22 mouse cellular contexts compared by ENCODE assay signal in genomic region chr4:134158774-134159173, GRCm38 (mm10). TPM values are rescaled to one million over a fixed set of nuclear protein-coding genes. Genes with fewer than 3 reads are reported as not detected.
DNase-seq lines count a peak whose midpoint lies in the region; ATAC-seq and TF ChIP-seq lines count a peak whose summit lies in the region.
"Had no signal": no experiment of that assay in that cellular context is flagged by ENCODE, and none has a peak within 500 bp of the region (broad histone marks: within the 10 kb centered on the region; RNA-seq: fewer than 3 reads in every experiment).

No protein-coding gene starts in this region.

- H3K9me3 ChIP-seq in kidney, postnatal 0 days (replicated peaks; ENCODE audit: low read length): no peaks in the 10 kb centered on the region
- H3K9me3 ChIP-seq in intestine, embryonic 15.5 days: no peaks in the 10 kb centered on the region
- H3K9me3 ChIP-seq: hindbrain, embryonic 15.5 days had no signal

- H3K9ac ChIP-seq in kidney, postnatal 0 days (ENCODE audit: low read depth, low read length): no peak overlapping the region
- H3K9ac ChIP-seq in intestine, embryonic 15.5 days: no peak overlapping the region
- H3K9ac ChIP-seq: hindbrain, embryonic 15.5 days had no signal

- no peak for DNase-seq in kidney, postnatal 0 days (ENCODE audit: low spot score)
- DNase-seq in kidney, adult 8-10 months: no peak
- no peak for DNase-seq in left cerebral cortex, postnatal 14 days (ENCODE audit: low spot score in 2 of 2)
- DNase-seq in urinary bladder, postnatal 36 days (ENCODE audit: low spot score in 2 of 2): no peak
- DNase-seq: adrenal gland, postnatal 10 days; cerebellum, adult 9-11 months; embryo, embryonic 11 days; heart, postnatal 14 days had no signal

- H3K4me1 ChIP-seq in kidney, postnatal 0 days (replicated peaks; ENCODE audit: insufficient read depth, low read length): no peaks in the 10 kb centered on the region; the same call in 1 of the 2 replicates
- H3K4me1 ChIP-seq in bone marrow macrophage, adult 2 months (ENCODE audit: control insufficient read depth, insufficient read depth, low read length): peaks cover 32% of the 10 kb centered on the region
- H3K4me1 ChIP-seq in intestine, embryonic 15.5 days (replicated peaks): 0 out of 2 replicates have a peak, but pooled peaks cover 5% of the 10 kb centered on the region
- H3K4me1 ChIP-seq: hindbrain, embryonic 15.5 days had no signal

- peak; percentile 49; the same call in 1 of the 2 replicates for ATAC-seq in kidney, postnatal 0 days (replicated peaks; ENCODE audit: low FRiP score, low read depth)
- peak; percentile 43; the same call in 1 of the 2 replicates for ATAC-seq in intestine, embryonic 15.5 days
- ATAC-seq: CD4-positive, CD25-positive, alpha-beta regulatory T cell, adult 4 months; forebrain, embryonic 14.5 days had no signal

- H3K79me2 ChIP-seq in macrophage (ENCODE audit: inconsistent target): no peaks in the 10 kb centered on the region

- no peak overlapping the region for H3K4me3 ChIP-seq in kidney, postnatal 0 days (replicated peaks; ENCODE audit: low read depth, low read length)
- H3K4me3 ChIP-seq in bone marrow macrophage, adult 2 months (ENCODE audit: insufficient read depth, low read length): no peak overlapping the region
- no peak overlapping the region for H3K4me3 ChIP-seq in intestine, embryonic 15.5 days (replicated peaks)
- H3K4me3 ChIP-seq in macrophage (ENCODE audit: inconsistent target): no peak overlapping the region
- H3K4me3 ChIP-seq: hindbrain, embryonic 15.5 days had no signal

- peak overlapping the region; percentile 43; the same call in 1 of the 2 replicates for H3K27ac ChIP-seq in kidney, postnatal 0 days
- peak overlapping the region; percentile 100 for H3K27ac ChIP-seq in bone marrow macrophage, adult 2 months (ENCODE audit: insufficient read depth, low read depth, low read length)
- H3K27ac ChIP-seq in intestine, embryonic 15.5 days: no peak overlapping the region
- H3K27ac ChIP-seq in macrophage: peak overlapping the region; percentile 75
- H3K27ac ChIP-seq: hindbrain, embryonic 15.5 days had no signal

- intact Hi-C loops in left cerebral cortex, postnatal 14 days (cut with DNase I): no loop called here

- no peak for TF ChIP-seq CTCF in kidney, postnatal 0 days (IDR thresholded peaks at IDR 0.05; ENCODE audit: low read depth)
- TF ChIP-seq CTCF in bone marrow macrophage, adult 2 months (IDR thresholded peaks at IDR 0.05; ENCODE audit: low read depth, low read length): no peak

- WGBS in kidney, postnatal 0 days: 73% methylated on average over 6 of the region's 6 CpGs
- WGBS in intestine, embryonic 15.5 days: 83% methylated on average over 6 of the region's 6 CpGs
- 75% methylated on average over 6 of the region's 6 CpGs for WGBS in macrophage (ENCODE audit: missing documents)

- no peaks in the 10 kb centered on the region for H3K36me3 ChIP-seq in kidney, postnatal 0 days (ENCODE audit: insufficient read depth, low read length)
- no peaks in the 10 kb centered on the region for H3K36me3 ChIP-seq in intestine, embryonic 15.5 days
- no peaks in the 10 kb centered on the region for H3K36me3 ChIP-seq in macrophage (ENCODE audit: inconsistent target)
- H3K36me3 ChIP-seq: hindbrain, embryonic 15.5 days had no signal

- H3K27me3 ChIP-seq in kidney, postnatal 0 days (ENCODE audit: insufficient read depth, low read length): no peaks in the 10 kb centered on the region
- no peaks in the 10 kb centered on the region for H3K27me3 ChIP-seq in intestine, embryonic 15.5 days (replicated peaks)
- H3K27me3 ChIP-seq: hindbrain, embryonic 15.5 days had no signal

- no peak for TF ChIP-seq POLR2A in bone marrow macrophage, adult 2 months (IDR thresholded peaks at IDR 0.05; ENCODE audit: borderline replicate concordance, low read depth, low read length)

- H3K4me2 ChIP-seq in kidney, postnatal 0 days (ENCODE audit: low read length): no peak overlapping the region
- H3K4me2 ChIP-seq in intestine, embryonic 15.5 days (replicated peaks): no peak overlapping the region
- H3K4me2 ChIP-seq: hindbrain, embryonic 15.5 days had no signal

RNA-seq across cellular contexts. Expression of gene Cep85, which starts 28.1 kb away (rescaled TPM):
- 168 and 176 TPM in 2 replicates for polyA plus RNA-seq in kidney, postnatal 0 days (2015; fragmentation: Nextera tagmentation; extraction: Ambion mirVana)
- 12.5 and 13.9 TPM in 2 replicates for polyA plus RNA-seq in bone marrow macrophage, adult 2 months (2012; ENCODE audit: insufficient read depth, insufficient read length, missing spikeins)
- 90.0 and 91.6 TPM in 2 replicates for polyA plus RNA-seq in intestine, embryonic 15.5 days (2015; fragmentation: Nextera tagmentation; extraction: Ambion mirVana)
- total RNA-seq in macrophage (2018; cell fraction: chromatin; rRNA removed): 100 to 1,000 TPM in 7 of 26 experiments, 10 to 100 TPM in 19; 35.1 to 147 (median 63.2) TPM
- total RNA-seq in macrophage (2018; cell fraction: cytosol; rRNA removed): 10 to 100 TPM in 14 of 26 experiments, 1 to 10 TPM in 12; 6.9 to 18.8 (median 10.2) TPM
- total RNA-seq in macrophage (2018; cell fraction: nucleus; rRNA removed): 10 to 100 TPM; 21.3 to 91.7 (median 41.7) TPM
- polyA plus RNA-seq in macrophage (2018): 8.6 to 12.9 TPM (median 8.8 TPM) in 3 replicates
- 10 to 100 TPM in 1 of 2 experiments, 1 to 10 TPM in 1; 9.5 to 10.5 TPM for total RNA-seq in left cerebral cortex, postnatal 14 days (2021)

RNA-seq across cellular contexts. Expression of gene Sh3bgrl3, which starts 30.2 kb away (rescaled TPM):
- polyA plus RNA-seq in kidney, postnatal 0 days (2015; fragmentation: Nextera tagmentation; extraction: Ambion mirVana): 452 and 455 TPM in 2 replicates
- 1,334 and 1,359 TPM in 2 replicates for polyA plus RNA-seq in bone marrow macrophage, adult 2 months (2012; ENCODE audit: insufficient read depth, insufficient read length, missing spikeins)
- 362 and 375 TPM in 2 replicates for polyA plus RNA-seq in intestine, embryonic 15.5 days (2015; fragmentation: Nextera tagmentation; extraction: Ambion mirVana)
- 100 to 1,000 TPM in 1 of 26 experiments, 10 to 100 TPM in 25; 12.2 to 104 (median 43.8) TPM for total RNA-seq in macrophage (2018; cell fraction: chromatin; rRNA removed)
- total RNA-seq in macrophage (2018; cell fraction: cytosol; rRNA removed): 1,000 to 10,000 TPM in 13 of 26 experiments, 100 to 1,000 TPM in 13; 834 to 1,250 (median 980) TPM
- 100 to 1,000 TPM in 20 of 26 experiments, 10 to 100 TPM in 6; 36.3 to 257 (median 152) TPM for total RNA-seq in macrophage (2018; cell fraction: nucleus; rRNA removed)
- 849 to 1,117 TPM (median 993 TPM) in 3 replicates for polyA plus RNA-seq in macrophage (2018)
- 100 to 1,000 TPM; 204 to 214 TPM for total RNA-seq in left cerebral cortex, postnatal 14 days (2021)

RNA-seq across cellular contexts. Expression of gene Gm7534, which starts 44.0 kb away (rescaled TPM):
- polyA plus RNA-seq in kidney, postnatal 0 days (2015; fragmentation: Nextera tagmentation; extraction: Ambion mirVana): 0.20 and 0.22 TPM in 2 replicates
- polyA plus RNA-seq in bone marrow macrophage, adult 2 months (2012; ENCODE audit: insufficient read depth, insufficient read length, missing spikeins): not detected in 2 replicates
- not detected in 2 replicates for polyA plus RNA-seq in intestine, embryonic 15.5 days (2015; fragmentation: Nextera tagmentation; extraction: Ambion mirVana)
- not detected for total RNA-seq in macrophage (2018; cell fraction: chromatin; rRNA removed)
- total RNA-seq in macrophage (2018; cell fraction: cytosol; rRNA removed): not detected
- total RNA-seq in macrophage (2018; cell fraction: nucleus; rRNA removed): not detected
- polyA plus RNA-seq in macrophage (2018): not detected in 3 replicates
- not detected for total RNA-seq in left cerebral cortex, postnatal 14 days (2021)
- total RNA-seq: adrenal gland, postnatal 10 days; granulocyte monocyte progenitor cell, adult 5-6 weeks; heart, postnatal 14 days; layer of hippocampus, postnatal 14 days; left cerebral cortex, postnatal 36 days; megakaryocyte-erythroid progenitor cell, adult 5-6 weeks; MEL had no signal
- polyA plus RNA-seq: CD4-positive, CD25-positive, alpha-beta regulatory T cell, adult 4 months; forebrain, embryonic 14.5 days; hindbrain, embryonic 15.5 days; lung, embryonic 16.5 days; neural tube, embryonic 14.5 days; urinary bladder, adult 2 months had no signal

RNA-seq across cellular contexts. Expression of gene Ubxn11, which starts 56.4 kb away (rescaled TPM):
- polyA plus RNA-seq in kidney, postnatal 0 days (2015; fragmentation: Nextera tagmentation; extraction: Ambion mirVana): 7.6 and 7.8 TPM in 2 replicates
- polyA plus RNA-seq in bone marrow macrophage, adult 2 months (2012; ENCODE audit: insufficient read depth, insufficient read length, missing spikeins): 2.5 and 5.8 TPM in 2 replicates
- polyA plus RNA-seq in intestine, embryonic 15.5 days (2015; fragmentation: Nextera tagmentation; extraction: Ambion mirVana): 4.4 and 6.0 TPM in 2 replicates
- total RNA-seq in macrophage (2018; cell fraction: chromatin; rRNA removed): 10 to 100 TPM in 25 of 26 experiments, 1 to 10 TPM in 1; 3.9 to 28.3 (median 19.3) TPM
- 1 to 10 TPM in 16 of 26 experiments, under 1 TPM in 10; 0.44 to 2.6 (median 1.1) TPM for total RNA-seq in macrophage (2018; cell fraction: cytosol; rRNA removed)
- 10 to 100 TPM in 8 of 26 experiments, 1 to 10 TPM in 18; 5.0 to 14.9 (median 8.9) TPM for total RNA-seq in macrophage (2018; cell fraction: nucleus; rRNA removed)
- polyA plus RNA-seq in macrophage (2018): 1.0 to 3.2 TPM (median 1.3 TPM) in 3 replicates
- 10 to 100 TPM; 22.6 to 25.0 TPM for total RNA-seq in left cerebral cortex, postnatal 14 days (2021)
